Mouse (Mus musculus) kidney, adult 2 months (tissue): ENCODE data around the gene Aco2.

Source experiments
- CTCF ChIP-seq: fragments of 200-500 bp; conservative IDR thresholded peaks from 2 replicates; pipeline ENCODE4 v1.5.1; 2011; ENCODE audit warnings: low read depth, mild to moderate bottlenecking, control low read depth, low read length, moderate library complexity, mixed read lengths; ENCODE audit not compliant: insufficient read depth, insufficient read length
- POLR2A ChIP-seq: fragments of 200-500 bp; IDR thresholded peaks from one replicate; pipeline ENCODE4 v1.6.1; 2011; ENCODE audit warnings: low read depth, low read length, control low read depth

DNA sequence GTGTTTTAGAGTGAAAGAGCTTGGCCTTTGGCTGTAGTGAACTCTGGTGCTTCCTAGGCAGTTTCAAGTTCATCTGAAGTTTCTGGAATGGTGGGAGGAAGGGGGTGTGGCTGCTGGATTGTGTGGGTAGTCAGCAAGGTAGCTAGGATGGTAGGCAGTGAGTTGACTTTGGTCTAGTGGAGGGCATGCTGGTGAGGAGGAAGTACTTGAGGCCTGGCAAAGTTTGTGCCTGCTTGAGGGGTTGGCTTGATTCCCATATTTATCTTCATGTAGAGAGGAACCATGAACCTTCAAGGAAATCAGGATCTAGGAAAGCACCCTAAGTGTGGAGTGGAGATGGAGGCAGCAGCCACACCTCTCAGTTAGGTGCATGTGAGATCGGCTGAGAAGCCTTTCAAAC, 21.9 kb downstream of the Aco2 start:
- no peak for TF ChIP-seq POLR2A
- TF ChIP-seq CTCF: no peak
